Mouse (Mus musculus) myocyte (in vitro differentiated cells): ENCODE results near the gene Slc1a2.

Experiments used
- CEBPB ChIP-seq: IDR thresholded peaks from 2 replicates; pipeline ENCODE4 v1.6.1; 2011; ENCODE audit warnings: mild to moderate bottlenecking, moderate library complexity; ENCODE audit not compliant: poor library complexity, insufficient read depth, severe bottlenecking
- MYOD1 ChIP-seq, 3 experiments: IDR thresholded peaks; one replicate each; pipeline ENCODE4 v1.6.1; 2011; ENCODE audit warnings: control low read depth in 2 of 3, low read depth in 2 of 3, mild to moderate bottlenecking in 2 of 3, moderate library complexity in 1 of 3; ENCODE audit not compliant: insufficient read length in 2 of 3, control insufficient read depth in 1 of 3
- POLR2A ChIP-seq: IDR thresholded peaks from one replicate; pipeline ENCODE4 v1.6.1; 2011; ENCODE audit warnings: low read depth, mild to moderate bottlenecking, control low read depth, moderate library complexity; ENCODE audit not compliant: insufficient read length
- TCF3 ChIP-seq: IDR thresholded peaks from one replicate; pipeline ENCODE4 v1.6.1; 2011; ENCODE audit warnings: low read depth, control low read depth; ENCODE audit not compliant: insufficient read length

GRCm38 (mm10) chr2:102663339-102663738 is 4.9 kb downstream of the Slc1a2 start:
- TF ChIP-seq POLR2A: no peak
- no peak for TF ChIP-seq CEBPB
- TF ChIP-seq MYOD1 (IDR thresholded peaks at IDR 0.05; ENCODE audit: control insufficient read depth in 1 of 3, insufficient read length in 2 of 3, low read depth in 2 of 3): no peak
- TF ChIP-seq TCF3: no peak
